Mouse (Mus musculus): ENCODE data around the gene Slc16a10.

Slc16a10 gene

GRCm38 (mm10) chr10:40065357-40065756 lies 76.7 kb downstream of the Slc16a10 start:
- DNase-seq, result no peak

- no peak for DNase-seq
These were observed 78.7 kb downstream of the Slc16a10 start for GRCm38 (mm10) chr10:40063291-40063890.

GRCm38 (mm10) chr10:40062812-40063211 lies 79.2 kb downstream of the Slc16a10 start:
- no peak for DNase-seq

GRCm38 (mm10) chr10:40061926-40062325 lies 80.1 kb downstream of the Slc16a10 start:
- DNase-seq, result no peak

GRCm38 (mm10) chr10:40058786-40059120 lies 83.3 kb downstream of the Slc16a10 start:
- no peak for DNase-seq

GRCm38 (mm10) chr10:40058062-40058785 lies 83.8 kb downstream of the Slc16a10 start:
- DNase-seq, result no peak

GRCm38 (mm10) chr10:40057615-40058014 lies 84.4 kb downstream of the Slc16a10 start:
- no peak for DNase-seq

GRCm38 (mm10) chr10:40054455-40054854 lies 87.6 kb downstream of the Slc16a10 start:
- no peak for DNase-seq

- DNase-seq, result no peak
These were observed 88.2 kb downstream of the Slc16a10 start for GRCm38 (mm10) chr10:40053896-40054295.

- DNase-seq, result peak; percentile 23 to 36
These were observed 88.7 kb downstream of the Slc16a10 start for GRCm38 (mm10) chr10:40053257-40053895.

- DNase-seq, result no peak
These were observed 90.1 kb downstream of the Slc16a10 start for GRCm38 (mm10) chr10:40051997-40052396.

- no peak for DNase-seq
These were observed 91.3 kb downstream of the Slc16a10 start for GRCm38 (mm10) chr10:40050763-40051162.

GRCm38 (mm10) chr10:40041339-40041738 lies 100.7 kb downstream of the Slc16a10 start:
- no peak for DNase-seq

GRCm38 (mm10) chr10:40036686-40037560 lies 105.1 kb downstream of the Slc16a10 start:
- DNase-seq, result no peak

GRCm38 (mm10) chr10:40034956-40035355 lies 107.1 kb downstream of the Slc16a10 start:
- no peak for DNase-seq

- DNase-seq, result no peak
These were observed 109.2 kb downstream of the Slc16a10 start for GRCm38 (mm10) chr10:40032897-40033296.

GRCm38 (mm10) chr10:40030716-40031115 lies 111.3 kb downstream of the Slc16a10 start:
- DNase-seq, result no peak

- no peak for DNase-seq
These were observed 112.4 kb downstream of the Slc16a10 start for GRCm38 (mm10) chr10:40029610-40030009.

- DNase-seq, result no peak
These were observed 114.0 kb downstream of the Slc16a10 start for GRCm38 (mm10) chr10:40028091-40028490.

- DNase-seq, result no peak
These were observed 115.5 kb downstream of the Slc16a10 start for GRCm38 (mm10) chr10:40026546-40026945.

- no peak for DNase-seq
These were observed 116.5 kb downstream of the Slc16a10 start for GRCm38 (mm10) chr10:40025560-40025959.

GRCm38 (mm10) chr10:40024554-40025428 lies 117.3 kb downstream of the Slc16a10 start, which contains the start of gene Mfsd4b1:
Mfsd4b1 (minus strand) TSS chr10:40025268.
- peak; percentile 86 to 91 for DNase-seq

Measured in cerebellum, adult 18-20 months (tissue).